Mouse (Mus musculus): ENCODE measurements around the gene Usp17le.
"Not testable (repeated sequence)": the region's sequence is repeated elsewhere in the genome, so short reads cannot be mapped to it uniquely, and the experiment has no call there.

Usp17le gene

DNA sequence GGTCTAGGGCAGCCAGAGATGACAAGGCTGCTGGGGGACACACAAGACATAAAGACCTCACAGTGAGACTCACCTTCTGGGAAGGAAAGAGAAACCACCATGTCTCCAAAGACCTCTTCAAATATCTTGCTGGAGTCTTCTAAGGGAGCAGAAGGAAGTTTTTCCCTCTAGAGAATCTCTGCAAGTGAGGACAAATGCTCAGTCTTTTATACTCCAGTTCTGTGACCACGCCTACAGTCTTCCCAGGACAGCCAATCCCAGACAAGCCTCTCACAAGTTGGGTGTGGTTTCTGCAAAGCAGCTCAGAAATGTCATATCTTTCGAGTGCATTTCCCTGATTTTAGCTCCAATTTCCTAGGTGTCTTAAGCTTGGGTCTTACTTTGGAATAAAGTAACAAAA, at the start of gene Usp17le:
TSS of gene Usp17le (minus strand) at position 101 of the 400 bp plus-strand sequence.
- not testable (repeated sequence) for DNase-seq (ENCODE audit: low spot score)

- DNase-seq (ENCODE audit: low spot score): not testable (repeated sequence)
Observed at GRCm38 (mm10) chr7:104810335-104810734, 33.1 kb upstream of the Usp17le start.

- no peak for DNase-seq (ENCODE audit: low spot score)
Observed at GRCm38 (mm10) chr7:104790796-104791195, 13.5 kb upstream of the Usp17le start.

Data from MN1 (cell line).